Mouse (Mus musculus): ENCODE results near the gene Plac1. TPM values are rescaled to one million over a fixed set of nuclear protein-coding genes. Genes with fewer than 3 reads are reported as not detected.

Plac1 gene
- polyA plus RNA-seq, 1 experiment from 2014 or later: 4.6 TPM

- Histone ChIP-seq H3K27ac (ENCODE audit: low read length) (peak overlapping the region; percentile 88), H3K4me1 (ENCODE audit: control insufficient read depth, insufficient read depth, low read length) (peaks cover 33% of the 10 kb centered on the region), H3K4me3 (ENCODE audit: low read length) (no peak overlapping the region), H3K4me2 (ENCODE audit: low read depth, low read length) (no peak overlapping the region), H3K9ac (ENCODE audit: low read length) (no peak overlapping the region), H3K27me3 (ENCODE audit: control insufficient read depth, insufficient read depth, low read length) (no peaks in the 10 kb centered on the region), H3K9me3 (replicated peaks; ENCODE audit: control insufficient read depth, low read length) (no peaks in the 10 kb centered on the region), H3K36me3 (ENCODE audit: control insufficient read depth, insufficient read depth) (no peaks in the 10 kb centered on the region)
- 38% methylated on average over 7 of the region's 7 CpGs for WGBS
- ATAC-seq (replicated peaks; ENCODE audit: extremely low read depth, insufficient read depth, low FRiP score): peak; percentile 75
These were observed 28.0 kb downstream of the Plac1 start for GRCm38 (mm10) chrX:53211756-53212483.

GRCm38 (mm10) chrX:53209431-53209830 lies 30.5 kb downstream of the Plac1 start:
- Histone ChIP-seq H3K9ac (ENCODE audit: low read length) (peak overlapping the region; percentile 29; the same call in 1 of the 2 replicates), H3K4me2 (ENCODE audit: low read depth, low read length) (no peak overlapping the region), H3K36me3 (ENCODE audit: control insufficient read depth, insufficient read depth) (no peaks in the 10 kb centered on the region), H3K4me3 (ENCODE audit: low read length) (no peak overlapping the region), H3K27ac (ENCODE audit: low read length) (peak overlapping the region; percentile 74), H3K27me3 (ENCODE audit: control insufficient read depth, insufficient read depth, low read length) (no peaks in the 10 kb centered on the region), H3K9me3 (replicated peaks; ENCODE audit: control insufficient read depth, low read length) (no peaks in the 10 kb centered on the region), H3K4me1 (ENCODE audit: control insufficient read depth, insufficient read depth, low read length) (peaks cover 27% of the 10 kb centered on the region)
- no peak; the same call in 1 of the 2 replicates for ATAC-seq (replicated peaks; ENCODE audit: extremely low read depth, insufficient read depth, low FRiP score)
- WGBS: 57% methylated on average over 7 of the region's 7 CpGs

- no peak overlapping the region for H3K4me2 ChIP-seq (ENCODE audit: low read depth, low read length)
- ATAC-seq (replicated peaks; ENCODE audit: extremely low read depth, insufficient read depth, low FRiP score): no peak
- no peak overlapping the region for H3K27ac ChIP-seq (ENCODE audit: low read length)
- peaks cover 15% of the 10 kb centered on the region for H3K4me1 ChIP-seq (ENCODE audit: control insufficient read depth, insufficient read depth, low read length)
- no peak overlapping the region for H3K9ac ChIP-seq (ENCODE audit: low read length)
- no peaks in the 10 kb centered on the region for H3K9me3 ChIP-seq (replicated peaks; ENCODE audit: control insufficient read depth, low read length)
- 47% methylated on average over 3 of the region's 3 CpGs for WGBS
- no peak overlapping the region for H3K4me3 ChIP-seq (ENCODE audit: low read length)
- H3K27me3 ChIP-seq (ENCODE audit: control insufficient read depth, insufficient read depth, low read length): no peaks in the 10 kb centered on the region
- no peaks in the 10 kb centered on the region for H3K36me3 ChIP-seq (ENCODE audit: control insufficient read depth, insufficient read depth)
These were observed 35.1 kb downstream of the Plac1 start for GRCm38 (mm10) chrX:53204690-53205311.

GRCm38 (mm10) chrX:53201616-53202015 lies 38.3 kb downstream of the Plac1 start:
- Histone ChIP-seq H3K4me1 (ENCODE audit: control insufficient read depth, insufficient read depth, low read length) (0 out of 2 replicates have a peak, but pooled peaks cover 3% of the 10 kb centered on the region), H3K36me3 (ENCODE audit: control insufficient read depth, insufficient read depth) (no peaks in the 10 kb centered on the region), H3K9me3 (replicated peaks; ENCODE audit: control insufficient read depth, low read length) (no peaks in the 10 kb centered on the region), H3K9ac (ENCODE audit: low read length) (no peak overlapping the region), H3K27ac (ENCODE audit: low read length) (peak overlapping the region; percentile 58), H3K4me2 (ENCODE audit: low read depth, low read length) (no peak overlapping the region), H3K4me3 (ENCODE audit: low read length) (no peak overlapping the region), H3K27me3 (ENCODE audit: control insufficient read depth, insufficient read depth, low read length) (no peaks in the 10 kb centered on the region)
- ATAC-seq (replicated peaks; ENCODE audit: extremely low read depth, insufficient read depth, low FRiP score): no peak
- 36% methylated on average over 5 of the region's 5 CpGs for WGBS

GRCm38 (mm10) chrX:53197681-53198080 lies 42.2 kb downstream of the Plac1 start:
- H3K4me1 ChIP-seq (ENCODE audit: control insufficient read depth, insufficient read depth, low read length): 0 out of 2 replicates have a peak, but pooled peaks cover 3% of the 10 kb centered on the region
- no peaks in the 10 kb centered on the region for H3K36me3 ChIP-seq (ENCODE audit: control insufficient read depth, insufficient read depth)
- no peak overlapping the region for H3K4me2 ChIP-seq (ENCODE audit: low read depth, low read length)
- H3K9ac ChIP-seq (ENCODE audit: low read length): no peak overlapping the region
- H3K27me3 ChIP-seq (ENCODE audit: control insufficient read depth, insufficient read depth, low read length): no peaks in the 10 kb centered on the region
- 33% methylated on average over 4 of the region's 4 CpGs for WGBS
- no peak overlapping the region for H3K4me3 ChIP-seq (ENCODE audit: low read length)
- peak; percentile 95 for ATAC-seq (replicated peaks; ENCODE audit: extremely low read depth, insufficient read depth, low FRiP score)
- H3K9me3 ChIP-seq (replicated peaks; ENCODE audit: control insufficient read depth, low read length): no peaks in the 10 kb centered on the region
- peak overlapping the region; percentile 83 for H3K27ac ChIP-seq (ENCODE audit: low read length)

- peak overlapping the region; percentile 78 for H3K27ac ChIP-seq (ENCODE audit: low read length)
These were observed 43.5 kb downstream of the Plac1 start for GRCm38 (mm10) chrX:53196392-53196791.

GRCm38 (mm10) chrX:53188692-53189091 lies 51.2 kb downstream of the Plac1 start:
- no peak for ATAC-seq (replicated peaks; ENCODE audit: extremely low read depth, insufficient read depth, low FRiP score)
- Histone ChIP-seq H3K4me1 (ENCODE audit: control insufficient read depth, insufficient read depth, low read length) (no peaks in the 10 kb centered on the region), H3K4me3 (ENCODE audit: low read length) (no peak overlapping the region), H3K9me3 (replicated peaks; ENCODE audit: control insufficient read depth, low read length) (no peaks in the 10 kb centered on the region), H3K36me3 (ENCODE audit: control insufficient read depth, insufficient read depth) (no peaks in the 10 kb centered on the region), H3K4me2 (ENCODE audit: low read depth, low read length) (no peak overlapping the region), H3K27me3 (ENCODE audit: control insufficient read depth, insufficient read depth, low read length) (no peaks in the 10 kb centered on the region), H3K27ac (ENCODE audit: low read length) (no peak overlapping the region), H3K9ac (ENCODE audit: low read length) (no peak overlapping the region)
- WGBS: 67% methylated on average over 1 of the region's 1 CpGs

More at GRCm38 (mm10) chrX:53196392-53196791, 43.5 kb downstream of the Plac1 start:
- Histone ChIP-seq H3K4me3 (ENCODE audit: low read length) (no peak overlapping the region), H3K9ac (ENCODE audit: low read length) (no peak overlapping the region), H3K9me3 (replicated peaks; ENCODE audit: control insufficient read depth, low read length) (no peaks in the 10 kb centered on the region), H3K4me2 (ENCODE audit: low read depth, low read length) (no peak overlapping the region), H3K4me1 (ENCODE audit: control insufficient read depth, insufficient read depth, low read length) (no peaks in the 10 kb centered on the region), H3K36me3 (ENCODE audit: control insufficient read depth, insufficient read depth) (no peaks in the 10 kb centered on the region), H3K27me3 (ENCODE audit: control insufficient read depth, insufficient read depth, low read length) (no peaks in the 10 kb centered on the region)
- no peak for ATAC-seq (replicated peaks; ENCODE audit: extremely low read depth, insufficient read depth, low FRiP score)
- 63% methylated on average over 5 of the region's 5 CpGs for WGBS

- Histone ChIP-seq H3K4me2 (ENCODE audit: low read depth, low read length) (no peak overlapping the region), H3K36me3 (ENCODE audit: control insufficient read depth, insufficient read depth) (no peaks in the 10 kb centered on the region), H3K27me3 (ENCODE audit: control insufficient read depth, insufficient read depth, low read length) (no peaks in the 10 kb centered on the region), H3K4me3 (ENCODE audit: low read length) (no peak overlapping the region), H3K9me3 (replicated peaks; ENCODE audit: control insufficient read depth, low read length) (no peaks in the 10 kb centered on the region), H3K9ac (ENCODE audit: low read length) (no peak overlapping the region), H3K27ac (ENCODE audit: low read length) (peak overlapping the region; percentile 43; the same call in 1 of the 2 replicates), H3K4me1 (ENCODE audit: control insufficient read depth, insufficient read depth, low read length) (no peaks in the 10 kb centered on the region)
- 37% methylated on average over 3 of the region's 3 CpGs for WGBS
- ATAC-seq (replicated peaks; ENCODE audit: extremely low read depth, insufficient read depth, low FRiP score): peak; percentile 67; the same call in 1 of the 2 replicates
These were observed 60.1 kb downstream of the Plac1 start for GRCm38 (mm10) chrX:53179801-53180200.

- Histone ChIP-seq H3K36me3 (ENCODE audit: control insufficient read depth, insufficient read depth) (no peaks in the 10 kb centered on the region), H3K4me2 (ENCODE audit: low read depth, low read length) (no peak overlapping the region), H3K9ac (ENCODE audit: low read length) (no peak overlapping the region), H3K9me3 (replicated peaks; ENCODE audit: control insufficient read depth, low read length) (no peaks in the 10 kb centered on the region), H3K4me3 (ENCODE audit: low read length) (no peak overlapping the region), H3K27ac (ENCODE audit: low read length) (no peak overlapping the region), H3K27me3 (ENCODE audit: control insufficient read depth, insufficient read depth, low read length) (no peaks in the 10 kb centered on the region), H3K4me1 (ENCODE audit: control insufficient read depth, insufficient read depth, low read length) (0 out of 2 replicates have a peak, but pooled peaks cover 3% of the 10 kb centered on the region)
- ATAC-seq (replicated peaks; ENCODE audit: extremely low read depth, insufficient read depth, low FRiP score): no peak
- 89% methylated on average over 5 of the region's 5 CpGs for WGBS
These were observed 63.6 kb downstream of the Plac1 start for GRCm38 (mm10) chrX:53176296-53176695.

Measured in heart, embryonic 16.5 days (tissue).